Mouse (Mus musculus): Measurements from ENCODE around the gene Kl.

Gene Kl

GRCm38 (mm10) chr5:150952328-150952668, at the start of gene Kl:
Gene Kl, plus strand, starts transcription at chr5:150952607.
- DNase-seq (ENCODE audit: low spot score) = no peak

DNA sequence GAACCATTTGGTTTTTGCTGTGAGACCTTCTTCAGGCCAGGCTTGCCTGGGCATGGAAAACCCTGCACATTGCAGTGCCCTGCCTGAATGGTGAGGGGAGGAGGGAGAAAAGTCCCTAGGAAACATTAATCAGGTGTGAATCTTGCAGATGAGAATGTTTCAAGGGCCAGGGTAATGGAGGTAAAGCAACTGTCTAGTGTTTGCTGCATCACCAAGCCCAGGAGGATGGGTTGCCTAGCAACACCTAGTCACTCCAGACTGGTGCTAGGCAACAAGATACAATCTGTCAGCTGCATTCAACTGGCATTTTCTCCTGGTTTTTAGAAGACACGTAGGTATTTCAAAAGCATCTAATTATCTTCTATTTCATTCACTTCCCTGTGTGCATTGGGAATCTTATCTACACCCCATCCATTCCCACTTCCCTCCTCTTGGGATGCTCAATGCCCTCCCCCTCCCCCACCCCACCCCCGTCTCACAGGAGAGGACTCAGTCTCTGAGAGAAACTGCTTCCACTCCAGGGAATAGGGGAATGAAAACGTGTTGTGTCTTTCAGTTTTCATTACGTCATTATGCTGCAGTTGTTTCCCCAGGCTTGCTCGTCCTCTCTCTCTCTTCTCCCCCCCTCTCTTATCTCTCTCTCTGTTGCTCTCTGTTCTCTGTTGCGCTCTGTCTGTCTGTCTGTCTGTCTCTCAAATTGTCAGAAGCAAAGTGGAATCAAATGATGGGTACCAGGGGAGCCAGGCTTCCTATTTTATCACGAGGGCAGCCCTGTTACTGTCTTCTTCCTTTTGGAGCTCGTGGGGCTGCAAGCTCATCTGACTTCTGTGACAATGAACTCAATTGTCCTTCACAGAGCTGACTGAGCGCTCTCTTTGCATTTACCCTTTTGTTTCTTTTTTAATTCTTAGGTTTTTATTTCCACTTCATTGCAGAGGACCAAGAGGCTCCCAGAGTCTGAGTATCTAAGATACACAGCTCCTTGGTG, 46.1 kb upstream of the Kl start:
- DNase-seq (ENCODE audit: low spot score) = no peak

DNA sequence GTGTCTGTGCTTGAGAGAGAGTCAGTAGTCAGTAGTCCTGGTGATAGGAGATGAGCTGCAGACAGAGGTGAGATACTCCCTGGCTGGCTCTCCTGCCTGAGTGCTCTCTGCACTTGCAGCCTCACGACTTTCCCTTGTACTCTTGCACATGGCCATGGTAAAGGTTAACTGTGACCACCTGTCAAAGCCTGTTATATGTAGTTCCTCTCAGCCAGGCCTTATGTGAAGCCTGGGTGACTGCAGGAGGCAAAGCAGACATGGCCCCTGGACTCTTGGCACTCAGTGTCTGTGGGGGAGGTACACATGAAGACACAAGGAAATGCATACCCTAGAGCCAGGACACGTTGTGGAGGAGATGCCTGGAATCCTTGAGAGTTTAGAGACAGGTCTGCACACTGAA, 40.3 kb upstream of the Kl start:
- DNase-seq (ENCODE audit: low spot score) = no peak

- DNase-seq (ENCODE audit: low spot score) = no peak
These were observed 39.8 kb upstream of the Kl start for GRCm38 (mm10) chr5:150912656-150913055.

- DNase-seq (ENCODE audit: low spot score) = no peak
These were observed 37.0 kb upstream of the Kl start for GRCm38 (mm10) chr5:150915080-150916055.

DNA sequence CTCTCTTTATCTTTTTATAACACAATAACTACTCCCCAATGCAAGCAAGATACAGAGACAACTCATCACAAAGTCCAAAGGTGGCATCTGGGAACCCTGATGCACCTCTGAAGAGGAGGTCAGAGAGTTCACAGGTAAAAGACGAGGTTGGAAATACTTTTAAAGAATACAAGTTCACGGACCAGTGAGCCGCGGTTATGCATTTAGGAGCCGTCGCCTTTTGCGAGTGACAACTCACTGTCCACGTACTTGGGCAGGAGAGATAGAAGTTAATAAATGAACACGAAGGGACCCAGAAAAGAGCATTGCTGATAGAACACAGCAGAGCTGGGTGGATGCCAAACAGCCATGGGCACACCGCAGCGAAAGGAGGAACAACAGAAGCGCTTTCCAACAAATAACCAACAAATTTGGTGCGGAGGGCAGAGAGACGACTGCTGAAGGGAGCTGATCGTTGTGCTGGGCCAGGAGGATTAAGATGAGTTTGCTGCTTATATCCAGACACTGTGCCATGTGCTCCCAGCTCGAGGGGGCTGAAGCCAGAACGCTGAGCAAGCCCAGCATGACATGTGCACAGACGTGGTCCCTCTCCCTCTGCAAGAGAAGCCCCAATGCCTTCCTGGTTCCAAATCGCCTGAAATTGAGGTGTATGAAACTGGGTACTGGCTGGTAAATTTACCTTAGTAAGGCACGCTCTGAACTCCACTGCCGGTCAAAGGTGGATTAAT, 35.1 kb upstream of the Kl start:
- no peak for DNase-seq (ENCODE audit: low spot score)

GRCm38 (mm10) chr5:150918599-150918998, 33.8 kb upstream of the Kl start:
- DNase-seq (ENCODE audit: low spot score) = no peak

- no peak for DNase-seq (ENCODE audit: low spot score)
These were observed 33.1 kb upstream of the Kl start for GRCm38 (mm10) chr5:150919269-150919668.

- DNase-seq (ENCODE audit: low spot score) = no peak
These were observed 32.4 kb upstream of the Kl start for GRCm38 (mm10) chr5:150919961-150920360.

DNA sequence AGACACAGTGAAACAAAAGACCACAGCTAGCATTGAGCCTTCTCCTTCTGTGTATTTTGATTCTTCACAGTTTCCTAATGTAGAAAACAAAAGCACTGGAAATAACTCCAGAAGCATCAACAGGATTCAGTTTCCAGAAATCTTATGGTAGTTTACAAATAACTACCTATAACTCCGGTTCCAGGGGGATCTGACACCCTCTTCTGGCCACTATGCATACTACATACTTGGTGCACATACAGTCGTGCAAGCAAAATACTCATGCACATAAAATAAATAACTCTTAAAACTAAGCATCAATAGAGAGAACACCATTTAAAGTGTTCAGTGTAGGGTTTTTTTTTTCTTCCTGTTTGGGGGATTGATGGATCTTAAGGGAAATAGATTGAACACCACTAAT, 23.0 kb upstream of the Kl start:
- DNase-seq (ENCODE audit: low spot score) = no peak

DNA sequence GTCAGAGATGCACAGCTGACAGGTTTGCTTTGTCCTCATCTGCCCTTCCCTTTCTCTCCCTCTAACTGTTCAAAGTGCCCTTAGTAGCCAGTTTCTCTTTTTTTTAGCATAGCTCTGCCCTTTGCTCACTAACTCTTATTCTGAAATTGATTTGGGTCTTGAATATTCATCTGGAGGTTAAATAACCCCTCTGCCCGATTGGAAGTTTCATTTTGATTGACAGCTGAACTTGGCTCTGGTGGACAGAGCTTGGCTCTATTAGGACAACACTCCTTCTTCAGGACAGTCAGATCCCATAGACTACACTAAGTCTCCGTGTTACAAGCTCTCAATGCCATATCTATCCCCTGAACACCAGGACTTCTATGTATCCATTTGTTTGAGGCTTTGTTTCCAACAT, 19.8 kb upstream of the Kl start:
- no peak for DNase-seq (ENCODE audit: low spot score)

DNA sequence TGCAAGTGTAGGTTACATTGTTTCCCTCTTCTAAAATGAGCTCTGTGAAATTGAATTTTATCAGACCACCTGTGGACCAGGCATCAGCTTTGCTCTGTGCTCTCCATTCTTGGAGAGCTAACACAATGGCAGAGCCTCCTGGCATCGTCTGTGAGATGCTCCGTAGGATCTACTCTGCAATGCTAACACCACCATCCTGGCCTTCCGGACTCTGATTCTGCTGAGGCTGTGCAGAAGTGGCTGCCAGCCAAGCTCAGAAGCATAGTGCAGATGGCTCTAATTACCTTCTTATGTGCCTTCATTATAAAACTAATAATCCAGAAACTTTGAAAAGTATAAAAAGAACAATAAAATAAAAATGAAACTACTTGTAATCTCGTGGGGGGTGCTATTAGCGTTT, 16.2 kb upstream of the Kl start:
- no peak for DNase-seq (ENCODE audit: low spot score)

DNA sequence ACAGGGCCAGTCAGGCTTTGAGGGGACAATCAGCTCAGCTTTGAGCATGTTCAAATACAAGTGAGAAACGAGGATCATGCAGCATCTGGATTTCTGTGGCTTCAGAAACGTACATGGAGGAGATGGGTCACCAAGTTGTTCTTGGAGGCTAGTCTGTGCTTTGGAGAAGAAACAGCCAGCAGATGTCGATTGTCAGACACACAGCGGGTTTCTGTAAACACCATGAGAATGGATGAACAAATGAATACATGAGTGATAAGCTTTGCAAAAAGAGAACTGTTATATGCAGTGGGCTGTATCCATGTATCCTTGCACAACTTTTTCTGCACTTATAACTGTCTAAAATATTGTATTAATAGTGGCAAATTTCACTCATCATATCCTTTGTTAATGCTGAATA, 15.6 kb upstream of the Kl start:
- DNase-seq (ENCODE audit: low spot score) = no peak

DNA sequence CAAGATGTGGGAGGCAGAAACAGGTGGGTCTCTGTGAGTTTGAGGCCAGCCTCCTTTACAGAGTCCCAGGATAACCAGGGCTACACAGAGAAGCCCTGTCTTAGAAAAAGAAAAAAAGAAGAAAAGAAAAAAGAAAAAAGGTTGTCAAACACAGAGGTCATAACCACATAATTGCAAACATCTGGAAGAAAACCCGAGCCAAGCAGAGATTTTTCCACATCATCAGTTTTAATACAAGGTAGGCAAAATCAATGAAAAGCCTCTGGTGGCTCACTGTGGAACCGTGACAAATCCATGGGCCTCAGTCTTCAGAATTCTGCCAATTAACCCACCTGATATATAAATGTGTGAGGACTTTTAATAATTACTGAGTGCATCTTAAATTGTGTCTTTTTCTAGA, 14.9 kb upstream of the Kl start:
- DNase-seq (ENCODE audit: low spot score) = no peak

- DNase-seq (ENCODE audit: low spot score) = no peak
These were observed 6.8 kb upstream of the Kl start for GRCm38 (mm10) chr5:150945576-150945975.

GRCm38 (mm10) chr5:150949131-150949530, 3.3 kb upstream of the Kl start:
- no peak for DNase-seq (ENCODE audit: low spot score)

DNA sequence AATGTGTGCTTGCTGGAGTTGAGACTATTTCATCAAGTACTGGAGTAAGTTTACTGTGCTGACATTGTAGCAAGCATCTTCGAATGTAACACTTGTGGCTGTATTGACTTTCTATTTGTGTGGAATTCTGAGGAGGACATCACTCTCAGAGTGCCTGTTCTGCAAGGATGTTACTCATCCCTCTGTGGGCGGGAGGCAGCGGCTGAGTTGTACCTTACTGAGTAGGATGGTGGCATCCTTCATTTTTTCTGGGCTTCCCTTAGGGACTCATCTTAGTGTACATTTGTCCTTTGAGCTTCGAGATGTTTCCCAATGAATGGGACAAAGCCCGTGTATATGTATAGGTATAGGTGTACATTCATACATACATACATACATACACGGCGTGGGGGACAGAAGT, 1.1 kb upstream of the Kl start:
- no peak for DNase-seq (ENCODE audit: low spot score)

DNA sequence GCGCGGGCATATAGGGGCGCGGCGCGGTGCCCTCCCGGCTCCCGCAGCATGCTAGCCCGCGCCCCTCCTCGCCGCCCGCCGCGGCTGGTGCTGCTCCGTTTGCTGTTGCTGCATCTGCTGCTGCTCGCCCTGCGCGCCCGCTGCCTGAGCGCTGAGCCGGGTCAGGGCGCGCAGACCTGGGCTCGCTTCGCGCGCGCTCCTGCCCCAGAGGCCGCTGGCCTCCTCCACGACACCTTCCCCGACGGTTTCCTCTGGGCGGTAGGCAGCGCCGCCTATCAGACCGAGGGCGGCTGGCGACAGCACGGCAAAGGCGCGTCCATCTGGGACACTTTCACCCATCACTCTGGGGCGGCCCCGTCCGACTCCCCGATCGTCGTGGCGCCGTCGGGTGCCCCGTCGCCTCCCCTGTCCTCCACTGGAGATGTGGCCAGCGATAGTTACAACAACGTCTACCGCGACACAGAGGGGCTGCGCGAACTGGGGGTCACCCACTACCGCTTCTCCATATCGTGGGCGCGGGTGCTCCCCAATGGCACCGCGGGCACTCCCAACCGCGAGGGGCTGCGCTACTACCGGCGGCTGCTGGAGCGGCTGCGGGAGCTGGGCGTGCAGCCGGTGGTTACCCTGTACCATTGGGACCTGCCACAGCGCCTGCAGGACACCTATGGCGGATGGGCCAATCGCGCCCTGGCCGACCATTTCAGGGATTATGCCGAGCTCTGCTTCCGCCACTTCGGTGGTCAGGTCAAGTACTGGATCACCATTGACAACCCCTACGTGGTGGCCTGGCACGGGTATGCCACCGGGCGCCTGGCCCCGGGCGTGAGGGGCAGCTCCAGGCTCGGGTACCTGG, 488 bp downstream of the Kl start:
- no peak for DNase-seq (ENCODE audit: low spot score)

DNA sequence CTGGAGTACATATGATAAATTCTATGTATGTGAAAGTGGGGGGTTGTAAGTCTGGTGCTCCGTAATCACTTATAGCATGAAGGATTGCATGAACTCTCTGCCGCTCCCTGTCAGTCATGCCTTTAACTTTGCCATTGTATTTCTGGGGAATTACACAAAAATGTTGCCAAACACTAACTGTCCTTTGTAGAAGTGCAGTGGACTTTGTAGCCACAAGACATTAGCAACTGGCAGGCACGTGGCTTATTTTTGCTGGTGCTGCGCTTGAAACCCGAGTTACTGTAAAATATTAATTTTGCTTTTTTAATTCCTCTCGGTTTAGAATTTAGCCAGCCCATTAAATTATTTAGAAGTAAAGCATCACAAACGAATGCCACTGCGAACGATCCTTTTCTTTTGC, 2.4 kb downstream of the Kl start:
- no peak for DNase-seq (ENCODE audit: low spot score)

GRCm38 (mm10) chr5:150959861-150960260, 7.5 kb downstream of the Kl start:
- DNase-seq (ENCODE audit: low spot score) = no peak

DNA sequence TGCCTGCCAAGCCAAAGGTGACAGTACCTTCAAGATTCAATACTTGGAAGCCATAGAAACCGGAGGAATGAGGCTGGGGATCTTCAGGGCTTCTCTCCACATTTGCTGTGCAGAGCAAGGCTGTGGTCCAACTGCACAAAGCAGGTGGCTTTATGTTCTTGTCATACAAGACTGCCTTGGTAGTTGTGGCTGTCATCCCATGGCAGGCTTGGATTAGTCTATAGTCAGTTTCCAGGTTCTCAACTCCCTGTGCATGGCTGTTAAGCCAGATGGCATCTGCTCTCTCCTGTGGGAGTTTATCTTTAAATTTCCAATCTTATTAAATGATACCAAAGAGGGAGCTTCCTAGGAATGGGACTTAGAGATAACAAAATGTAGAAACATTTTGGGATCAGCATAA, 9.2 kb downstream of the Kl start:
- DNase-seq (ENCODE audit: low spot score) = no peak

All from T-cell, adult 2 months (primary cell).